Mouse (Mus musculus) natural killer cell, adult 2 months (primary cell): Measurements from ENCODE around the gene Gm5108.

Source experiments
- DNase-seq, 2 experiments: peaks; one replicate each; pipeline ENCODE4 v3.0.0; 2022; ENCODE audit warnings: low spot score in 2 of 2

The Gm5108 gene

DNA sequence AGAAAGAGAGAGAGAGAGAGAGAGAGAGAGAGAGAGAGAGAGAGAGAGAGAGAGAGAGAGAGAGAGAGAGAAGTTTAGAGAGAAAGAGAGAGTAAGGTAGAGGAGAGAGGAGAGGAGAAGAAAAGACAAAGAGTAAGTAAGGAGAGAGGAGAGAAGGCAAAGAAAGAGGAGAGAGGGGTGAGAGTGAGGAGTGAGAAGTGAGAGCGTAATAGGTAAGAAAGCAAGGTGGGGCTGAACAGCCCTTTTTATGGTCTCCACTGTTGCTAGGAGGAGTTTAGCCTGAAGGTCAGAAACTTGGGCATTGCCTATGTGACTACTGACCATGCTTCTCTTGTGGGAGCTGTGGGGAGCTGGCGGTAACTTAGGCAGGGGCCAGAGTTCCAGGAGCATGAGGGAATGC, at the start of gene Gm5108:
Gm5108 (plus strand) TSS at position 301 of the 400 bp plus-strand sequence.
- no peak for DNase-seq

GRCm38 (mm10) chr5:67898921-67899320, 42.5 kb upstream of the Gm5108 start:
- no peak for DNase-seq

- DNase-seq: no peak
Measured at GRCm38 (mm10) chr5:67904555-67904954, 36.9 kb upstream of the Gm5108 start.

- DNase-seq: no peak
Measured at GRCm38 (mm10) chr5:67930584-67930983, 10.9 kb upstream of the Gm5108 start.

GRCm38 (mm10) chr5:67931623-67932022, 9.8 kb upstream of the Gm5108 start:
- DNase-seq: no peak

DNA sequence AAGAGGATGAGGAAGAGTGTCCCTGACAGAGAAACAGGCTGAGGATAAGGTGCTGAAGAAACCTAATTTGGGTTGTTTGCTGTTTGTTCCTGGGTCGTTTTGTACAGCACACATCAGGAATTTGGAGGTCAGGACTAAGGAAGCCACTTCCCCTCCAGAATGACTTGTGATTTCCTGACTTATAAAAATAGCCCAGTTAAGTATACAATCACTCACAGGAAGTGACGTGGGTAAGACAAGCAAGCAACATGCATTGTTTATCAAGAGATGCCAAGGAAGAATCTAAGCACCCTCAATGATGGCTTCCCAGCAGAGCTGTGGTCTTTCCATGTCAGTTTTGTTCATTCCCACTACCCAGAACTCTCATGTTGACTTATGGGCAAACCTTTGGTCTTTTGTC, 1.7 kb downstream of the Gm5108 start:
- no peak for DNase-seq

DNA sequence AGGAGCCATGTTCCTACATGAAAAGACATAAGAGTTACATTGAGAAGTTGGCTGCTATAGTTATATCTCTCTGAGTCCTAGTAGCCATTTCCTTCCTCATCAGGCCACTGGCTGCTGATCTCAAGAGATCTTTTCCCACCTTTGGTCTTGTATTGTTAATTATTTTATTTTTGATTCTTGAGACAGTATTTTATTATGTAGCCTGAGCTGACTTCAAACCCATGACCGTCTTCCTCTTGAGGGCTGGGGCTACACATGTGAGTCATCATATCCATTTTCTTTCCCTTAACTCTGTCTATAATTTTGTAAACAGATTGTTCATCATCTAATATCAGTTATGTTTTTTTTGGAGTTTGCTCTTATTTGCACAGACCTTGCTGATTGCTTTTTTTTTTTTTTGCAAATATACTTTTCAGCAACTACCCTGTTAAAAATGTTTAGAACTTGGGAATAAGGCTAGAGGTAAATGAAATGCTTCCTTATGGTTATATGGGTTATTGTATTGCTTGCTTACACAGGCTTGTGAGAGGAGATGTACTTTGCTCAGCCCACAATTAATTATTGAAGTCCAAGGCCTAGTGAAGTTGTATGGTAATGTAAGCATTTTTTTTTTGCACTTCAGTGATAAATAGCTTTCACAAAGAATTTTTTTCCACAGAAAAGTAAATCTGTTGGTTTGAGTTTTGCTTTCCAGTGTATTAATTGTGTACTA, 2.8 kb downstream of the Gm5108 start:
- no peak for DNase-seq

- no peak for DNase-seq
Measured at GRCm38 (mm10) chr5:67946321-67946720, 4.9 kb downstream of the Gm5108 start, which contains the start of gene Gm21905. Gene Gm21905 (minus strand): TSS chr5:67946421.

DNA sequence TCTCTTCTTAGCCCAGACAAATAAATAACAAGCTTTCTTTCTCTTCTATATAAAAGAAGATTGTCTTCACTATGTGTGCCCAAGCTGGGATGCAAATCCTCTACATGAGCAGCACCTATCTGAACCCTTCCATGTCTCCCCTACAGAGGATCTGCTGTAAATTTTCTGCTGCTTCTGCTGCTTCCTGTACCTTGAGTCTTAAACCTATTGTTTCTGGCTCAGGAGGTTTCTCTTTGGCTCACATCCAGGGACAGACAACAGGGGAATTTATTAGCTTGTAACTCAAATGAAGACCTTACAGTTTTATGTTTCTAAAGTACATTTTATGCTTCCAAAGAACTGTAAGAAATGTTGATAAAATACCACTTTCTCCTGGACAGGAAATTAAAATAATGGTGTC, 5.5 kb downstream of the Gm5108 start:
- DNase-seq: no peak

GRCm38 (mm10) chr5:67948074-67948473, 6.6 kb downstream of the Gm5108 start:
- DNase-seq: no peak

- DNase-seq: no peak
Measured at GRCm38 (mm10) chr5:67954097-67954496, 12.6 kb downstream of the Gm5108 start.

DNA sequence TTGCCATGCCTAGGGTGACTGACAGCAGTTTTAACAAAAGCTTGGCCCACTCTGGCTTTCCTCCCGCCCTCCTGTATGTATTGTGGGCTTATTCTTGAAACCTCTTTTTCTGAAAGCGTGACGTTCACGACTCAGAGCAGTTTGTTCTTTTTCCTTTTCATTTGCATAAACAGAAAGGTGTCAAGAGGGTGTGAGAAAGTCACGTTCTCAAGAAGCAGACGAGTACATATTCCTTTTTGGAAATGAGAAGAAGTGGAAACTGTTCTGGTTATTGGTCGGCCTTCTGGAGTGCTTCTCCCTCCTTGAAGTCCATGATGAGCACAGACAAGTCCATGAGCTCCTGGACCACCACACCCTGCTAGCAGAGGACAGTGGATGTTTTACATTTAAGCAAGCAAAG, 14.0 kb downstream of the Gm5108 start:
- DNase-seq: peak in 1 of 2 experiments; percentile 3

DNA sequence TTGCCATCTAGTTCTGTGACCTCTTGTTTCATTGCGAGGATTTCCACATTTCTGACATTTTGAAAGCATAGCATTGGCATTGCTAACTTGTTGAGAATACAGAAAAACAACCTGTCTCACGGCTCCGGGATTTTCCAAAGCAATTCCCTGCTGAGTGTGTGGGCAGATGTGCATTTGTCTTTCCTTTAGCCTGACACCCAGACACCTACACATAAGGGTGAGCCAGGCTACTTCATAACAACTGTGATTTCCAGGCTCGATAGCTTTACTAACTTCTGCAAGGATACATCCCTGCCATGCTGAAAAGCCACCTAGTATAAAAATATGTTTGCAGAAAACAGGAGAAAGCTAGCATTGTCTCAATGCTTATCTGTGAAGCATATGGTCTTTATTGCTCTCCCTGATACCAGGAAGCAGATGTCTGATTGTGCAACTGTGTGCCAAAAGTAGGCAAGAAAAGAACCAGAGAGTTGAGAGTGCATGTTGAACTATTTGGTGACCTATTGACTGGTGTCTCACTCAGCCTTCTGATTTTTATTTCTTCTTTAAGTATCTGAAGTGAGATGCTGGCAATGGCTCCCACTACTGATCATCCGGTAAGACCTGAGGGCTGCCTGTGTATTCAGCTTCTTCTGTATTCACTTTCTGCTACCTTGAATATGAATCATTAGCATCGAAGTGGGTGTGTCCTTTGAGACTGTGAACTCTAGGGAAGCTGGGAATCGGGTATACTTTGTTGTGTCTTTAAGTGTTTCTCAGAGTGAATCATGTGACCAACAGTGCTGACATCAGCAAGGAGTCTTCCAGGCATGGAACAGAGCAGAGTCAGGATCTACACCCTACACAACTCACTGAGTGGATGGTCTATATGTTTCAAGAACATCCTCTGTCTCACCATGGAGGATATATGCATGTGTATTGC, 20.5 kb downstream of the Gm5108 start:
- DNase-seq: no peak

DNA sequence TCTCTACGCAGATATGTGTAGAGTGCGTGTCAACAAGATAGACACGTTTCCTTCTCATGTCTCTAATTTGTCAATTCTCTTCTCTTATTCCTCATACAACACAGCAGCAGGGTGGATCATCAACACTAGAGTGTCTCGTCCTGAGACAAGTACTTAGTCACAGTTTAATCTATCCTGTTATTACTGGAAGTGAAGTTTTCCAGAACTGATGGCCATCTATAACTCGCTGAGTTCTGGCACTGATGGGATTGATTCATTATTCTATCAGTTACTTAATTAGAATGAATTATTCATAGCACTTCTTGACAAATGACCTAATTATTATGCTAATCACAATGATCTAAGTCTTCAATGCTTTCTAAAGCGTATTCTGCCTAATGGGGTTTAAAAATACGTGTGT, 28.1 kb downstream of the Gm5108 start:
- DNase-seq: no peak

GRCm38 (mm10) chr5:67981946-67982526, 40.6 kb downstream of the Gm5108 start:
- no peak for DNase-seq

- DNase-seq: no peak
Measured at GRCm38 (mm10) chr5:67990426-67990825, 49.0 kb downstream of the Gm5108 start.

DNA sequence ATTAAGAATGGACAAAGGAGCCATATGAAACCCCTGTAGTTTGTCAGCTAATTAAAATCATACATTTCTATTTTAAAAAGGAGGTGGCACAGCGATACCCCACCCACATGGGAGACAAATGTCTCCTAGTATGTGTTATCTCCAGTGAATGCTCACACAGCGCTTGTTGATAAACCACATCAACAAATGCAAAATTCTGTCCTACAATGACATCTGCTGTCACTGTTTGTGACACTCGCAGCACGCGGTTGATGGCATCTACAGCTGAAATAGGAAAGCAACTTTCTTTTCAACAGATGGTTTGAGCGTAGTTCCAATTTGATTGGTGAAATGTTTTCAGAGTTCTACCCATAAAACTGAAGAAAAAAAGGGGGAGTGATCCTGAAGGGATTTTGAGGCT, 61.1 kb downstream of the Gm5108 start:
- DNase-seq: no peak

- DNase-seq: no peak
Measured at GRCm38 (mm10) chr5:68003904-68004303, 62.4 kb downstream of the Gm5108 start.

DNA sequence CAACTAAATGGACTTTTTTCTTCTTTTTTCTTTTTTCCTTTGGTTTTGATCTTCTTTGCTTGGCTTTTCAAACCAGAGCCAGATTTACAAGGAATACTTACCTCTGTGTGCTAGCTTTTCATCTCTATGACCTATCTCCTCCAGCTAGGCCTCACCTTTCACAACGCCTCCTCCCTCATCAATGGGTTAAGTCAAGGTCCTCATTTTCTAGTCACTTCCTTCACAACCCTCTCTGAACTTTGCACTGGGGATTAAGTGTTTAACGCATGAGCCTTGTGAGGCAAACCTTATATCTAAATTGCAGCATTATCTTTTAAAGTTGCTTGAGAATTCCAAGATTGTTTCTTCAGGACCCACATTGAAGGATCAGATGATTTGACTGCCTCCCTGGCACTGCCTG, 63.0 kb downstream of the Gm5108 start:
- DNase-seq: no peak

DNA sequence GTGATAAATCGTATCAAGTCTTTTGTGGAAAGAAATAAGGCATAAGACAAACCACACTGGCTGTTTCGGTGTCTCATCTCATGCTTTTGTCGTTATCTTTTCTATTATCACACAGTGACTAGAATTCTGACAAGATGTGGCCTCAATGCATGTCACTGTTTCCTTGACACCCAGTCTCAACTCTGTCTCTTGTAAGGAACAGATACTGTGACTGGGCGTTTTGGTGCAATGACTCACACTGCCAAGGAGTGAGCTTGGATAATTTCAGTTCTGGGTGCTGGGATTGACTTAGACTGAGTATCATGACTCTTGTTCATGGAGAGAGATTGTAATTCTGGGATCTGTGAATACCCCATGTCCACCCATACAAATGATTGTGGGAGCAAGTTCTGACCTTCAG, 65.6 kb downstream of the Gm5108 start:
- no peak for DNase-seq

GRCm38 (mm10) chr5:68011569-68011968, 70.1 kb downstream of the Gm5108 start:
- DNase-seq: no peak

DNA sequence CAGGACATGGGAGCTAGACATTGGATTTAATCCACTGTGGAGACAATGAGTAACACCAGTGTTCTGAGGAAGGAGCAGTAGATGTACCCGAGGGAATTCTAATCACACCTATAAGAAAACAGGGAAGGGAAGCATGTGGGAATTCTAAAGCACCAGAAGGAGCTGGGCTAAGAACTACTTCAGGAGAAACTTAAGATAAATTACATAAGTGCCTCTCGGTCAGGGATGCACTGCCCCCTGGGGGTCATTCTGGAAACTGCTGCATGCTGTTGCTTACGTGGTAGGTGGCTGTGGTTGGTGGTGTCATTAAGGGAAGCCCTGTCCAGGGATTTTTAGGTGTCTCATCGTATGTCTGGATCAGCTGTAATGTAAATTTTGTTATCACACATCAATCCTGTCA, 71.1 kb downstream of the Gm5108 start:
- peak; percentile 56 to 73 for DNase-seq

DNA sequence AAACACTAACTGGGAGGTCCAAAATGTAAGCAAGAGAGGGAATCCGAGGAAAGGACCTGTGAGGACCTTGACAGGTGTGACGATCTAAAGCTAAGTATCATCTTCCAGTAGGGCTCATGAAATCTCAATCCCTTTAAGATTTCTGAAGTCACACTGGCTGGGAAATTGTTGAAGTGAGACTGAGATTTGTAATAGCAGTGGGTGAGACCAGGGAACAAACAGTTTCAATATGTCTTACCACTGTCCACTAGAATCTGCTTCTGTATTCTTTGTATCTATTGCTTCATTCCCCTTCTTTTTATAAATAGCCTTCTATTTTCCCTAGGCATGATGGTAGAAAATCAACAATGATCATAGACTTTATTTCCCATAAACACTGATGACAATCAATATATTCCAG, 79.4 kb downstream of the Gm5108 start:
- DNase-seq: no peak
